Mouse (Mus musculus) common myeloid progenitor, adult 5-6 weeks (primary cell): ENCODE results near the gene Cdca3. TPM values are rescaled to one million over a fixed set of nuclear protein-coding genes. Genes with fewer than 3 reads are reported as not detected.

ENCODE experiments used
- ATAC-seq: replicated peaks from 2 replicates; pipeline ENCODE4 v1.8.0; 2016; ENCODE audit warnings: low read depth, mild to moderate bottlenecking, moderate TSS enrichment, inconsistent platforms; ENCODE audit not compliant: poor library complexity, severe bottlenecking
- total RNA-seq: library from RNA; stranded (forward); fragments of 200-1000, 187-1606 nt; gene quantifications from 2 replicates; pipeline ENCODE4 v1.2.3, GENCODE M21; 2017

Gene Cdca3
- total RNA-seq, 1 experiment from 2014 or later, result 73.5 TPM

DNA sequence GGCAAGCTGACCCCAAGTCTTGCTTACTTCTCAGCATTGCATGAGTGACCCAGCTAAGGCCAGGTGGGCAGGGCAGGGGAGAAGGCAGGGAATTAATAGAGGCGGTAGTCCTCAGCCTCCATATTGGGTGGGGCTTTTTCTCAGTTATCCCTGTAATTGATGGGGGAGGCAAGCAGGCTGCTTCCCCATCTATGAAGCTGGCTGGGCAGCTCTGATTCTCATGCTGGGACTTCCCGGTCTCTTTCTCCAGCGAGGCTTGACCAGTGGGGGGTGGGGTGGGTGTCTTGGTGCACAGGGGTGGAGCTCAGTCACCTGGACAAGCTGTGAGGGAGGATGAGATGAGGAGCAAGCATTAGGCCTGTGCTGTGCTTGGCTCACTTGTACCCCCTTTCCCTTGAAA, 32.5 kb downstream of the Cdca3 start:
- ATAC-seq, result no peak

DNA sequence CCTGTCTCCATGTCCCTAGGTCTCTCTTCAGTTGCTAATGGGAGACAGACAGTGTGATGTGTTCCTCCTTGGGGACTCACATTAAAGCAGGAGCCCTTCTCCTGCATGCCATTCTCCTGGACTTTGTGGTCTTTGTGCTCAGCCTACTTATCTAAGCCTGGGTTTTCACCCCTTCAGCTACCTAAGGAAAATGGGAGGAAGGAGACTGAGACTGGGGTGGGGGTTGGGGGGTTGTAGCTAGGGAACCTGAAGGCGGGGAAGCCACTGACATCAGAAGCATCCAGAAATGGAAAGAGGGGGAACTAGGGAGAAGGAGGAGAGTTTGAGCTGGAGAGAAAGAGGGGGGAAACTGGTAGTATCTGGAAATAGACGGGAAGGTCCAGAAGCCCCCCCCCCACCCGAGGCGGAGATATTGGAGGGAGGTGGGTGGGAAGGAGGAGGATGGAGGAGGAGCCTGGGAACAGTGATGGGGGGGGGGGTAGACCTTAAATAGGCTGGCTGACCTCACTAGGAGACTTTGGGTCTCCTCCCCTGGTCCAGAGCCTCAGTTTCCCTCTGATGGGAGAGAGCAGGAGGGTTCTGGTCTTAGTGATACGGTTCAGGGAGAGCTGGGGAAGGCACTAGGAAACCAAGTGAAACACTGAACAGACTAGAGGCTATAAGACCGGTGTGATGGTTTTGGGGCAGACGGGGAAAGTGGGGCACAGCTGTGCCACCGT, 33.2 kb downstream of the Cdca3 start:
- no peak for ATAC-seq

DNA sequence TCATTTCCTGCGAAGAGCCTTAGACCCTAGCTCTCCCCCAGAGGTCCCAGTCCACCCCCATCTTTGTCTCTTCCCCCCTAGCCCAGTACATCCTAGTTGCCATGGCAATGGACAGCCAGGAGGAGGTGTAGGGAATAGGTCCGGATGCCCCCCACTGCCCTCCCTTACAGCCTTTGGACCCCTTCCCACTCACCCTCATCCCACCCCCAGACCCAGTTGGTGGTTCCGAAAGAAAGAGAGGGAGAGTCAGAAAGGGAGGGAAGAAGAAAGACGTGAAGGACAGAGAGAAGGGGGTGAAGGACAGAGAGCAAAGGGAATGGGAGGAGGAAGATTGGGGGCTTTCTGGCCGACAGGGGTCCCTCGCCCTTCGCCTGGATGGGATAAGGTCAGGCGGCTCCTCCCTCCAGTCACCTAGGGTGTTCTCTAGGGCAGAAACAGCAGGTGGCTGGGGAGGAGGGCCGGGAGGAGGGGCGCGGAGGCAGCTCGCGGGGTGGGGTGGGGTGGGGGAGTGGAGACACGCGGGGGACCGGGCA, 33.8 kb downstream of the Cdca3 start:
- no peak for ATAC-seq

DNA sequence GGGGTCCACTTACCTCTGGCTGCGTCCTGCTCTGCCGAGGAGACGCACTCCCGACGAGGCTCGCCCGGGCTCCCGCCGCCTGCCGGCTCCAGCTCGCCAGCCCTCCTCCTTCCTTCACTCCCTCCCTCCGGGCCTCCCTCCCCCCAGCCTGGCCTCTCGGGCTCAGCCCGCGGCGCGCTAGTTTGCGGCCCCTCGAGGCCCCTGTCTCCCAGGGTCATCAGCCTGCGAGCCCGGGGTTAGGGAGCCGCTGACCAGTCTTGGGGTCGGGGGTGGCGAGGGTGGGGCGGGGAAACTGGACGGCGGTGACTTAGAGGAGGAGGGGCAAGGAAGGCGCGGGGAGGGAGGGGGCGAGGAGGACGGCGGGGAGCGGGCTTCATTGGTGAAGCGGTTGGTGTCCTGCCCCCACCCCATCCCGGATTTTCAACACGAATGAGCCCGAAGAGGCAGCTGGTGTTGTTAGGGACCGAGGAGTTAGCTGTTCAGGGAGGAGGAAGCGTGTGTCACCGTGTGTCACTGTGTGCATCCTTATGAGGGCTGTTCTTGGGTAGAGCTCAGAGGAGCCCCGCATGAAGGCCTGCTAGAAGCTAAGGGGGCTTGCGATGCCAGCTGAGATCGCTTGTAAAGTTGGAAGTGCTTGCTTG, 34.4 kb downstream of the Cdca3 start, which contains the start of gene Gpr162:
Gene Gpr162 (minus strand): TSS at position 326 of the 641 bp plus-strand sequence.
- peak; percentile 64 for ATAC-seq

DNA sequence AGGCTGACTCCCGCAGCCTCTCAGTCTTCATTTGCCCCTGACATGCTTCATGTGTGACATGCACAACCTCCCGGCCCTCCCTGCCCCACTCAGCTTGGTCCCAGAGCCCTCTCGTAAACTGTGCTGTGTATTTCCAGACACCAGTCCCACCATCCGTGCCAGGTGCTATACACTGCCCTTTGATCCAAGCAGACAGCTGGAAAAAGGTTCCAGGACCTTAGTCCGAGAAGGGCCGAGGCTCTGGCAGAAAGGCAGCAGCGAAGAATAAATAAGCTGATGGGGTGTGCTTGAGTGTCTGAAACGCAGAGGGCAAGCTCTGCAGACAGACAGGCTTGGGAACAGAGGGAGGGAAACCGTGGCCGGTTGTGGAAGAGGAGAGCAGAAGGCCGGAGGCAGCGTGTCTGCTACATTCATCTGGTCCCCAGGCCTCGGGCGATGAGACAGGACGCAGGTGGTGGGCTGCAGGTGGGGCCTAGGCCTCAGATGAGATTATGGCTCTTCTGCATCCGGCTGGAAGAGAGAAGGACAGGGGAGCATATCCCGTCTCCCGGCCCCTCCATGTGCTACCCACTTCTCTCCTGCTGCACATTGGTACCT, 36.5 kb downstream of the Cdca3 start:
- ATAC-seq, result no peak

DNA sequence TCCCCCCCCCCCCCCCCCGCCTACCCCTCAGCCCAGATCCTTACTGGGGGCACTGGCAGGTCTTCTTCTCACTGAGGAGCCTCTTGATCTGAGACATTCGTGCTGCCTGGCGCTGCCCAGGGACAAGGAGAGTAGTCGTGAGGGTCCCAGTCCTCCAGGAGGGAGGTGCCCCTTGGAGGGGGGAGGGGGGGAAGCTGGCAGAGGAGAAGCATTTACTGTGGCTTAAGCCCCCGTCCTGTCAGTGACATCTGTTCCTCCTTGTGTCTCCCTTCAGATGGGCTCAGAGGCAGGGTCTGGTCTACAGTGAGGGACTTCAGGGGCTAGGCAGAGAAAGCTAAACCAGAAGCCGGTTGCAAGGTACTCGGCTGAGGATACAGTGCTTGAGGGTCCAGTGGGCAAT, 37.2 kb downstream of the Cdca3 start:
- ATAC-seq, result no peak

DNA sequence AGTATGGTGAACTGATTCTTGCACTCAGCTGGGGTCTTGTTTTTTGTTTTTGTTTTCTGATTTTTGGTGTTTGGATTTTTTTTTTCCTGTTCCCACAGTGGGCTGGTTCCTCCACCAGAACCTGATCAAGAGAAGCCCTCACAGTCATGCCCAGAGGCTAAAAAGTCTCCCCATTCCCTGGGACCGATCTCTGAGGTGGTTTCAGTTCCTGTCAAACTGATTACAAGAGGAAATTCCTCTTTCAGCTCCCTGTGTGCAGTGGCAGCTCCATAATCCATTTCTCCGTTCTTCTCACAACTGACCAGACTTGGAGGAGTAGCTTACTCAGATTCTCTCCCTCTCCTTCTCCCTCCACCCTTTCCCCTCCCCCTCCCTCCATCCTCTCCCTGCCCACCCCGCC, 45.0 kb downstream of the Cdca3 start:
- ATAC-seq, result 0 out of 2 replicates have a peak, but pooled peaks have one; percentile 39

DNA sequence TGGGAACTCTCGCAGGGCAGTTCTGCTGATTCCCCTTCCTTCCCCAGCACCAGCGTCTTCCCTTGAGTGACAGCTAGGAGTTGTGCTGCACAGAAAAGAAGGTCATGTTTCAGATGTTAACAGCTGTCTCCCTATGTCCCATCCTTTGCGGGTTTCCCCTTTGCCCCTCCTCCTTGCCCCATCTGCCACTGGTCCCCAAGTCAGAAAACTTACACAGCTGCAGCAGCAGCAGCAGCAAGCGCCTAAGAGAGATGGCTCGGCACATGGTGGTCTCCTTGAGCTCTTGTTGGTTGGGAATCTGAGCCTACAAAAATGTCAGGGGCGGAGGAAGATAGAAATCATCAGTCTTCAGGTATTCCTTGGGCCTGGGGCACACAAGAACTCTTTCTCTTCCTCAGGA, 50.0 kb downstream of the Cdca3 start:
- no peak for ATAC-seq

DNA sequence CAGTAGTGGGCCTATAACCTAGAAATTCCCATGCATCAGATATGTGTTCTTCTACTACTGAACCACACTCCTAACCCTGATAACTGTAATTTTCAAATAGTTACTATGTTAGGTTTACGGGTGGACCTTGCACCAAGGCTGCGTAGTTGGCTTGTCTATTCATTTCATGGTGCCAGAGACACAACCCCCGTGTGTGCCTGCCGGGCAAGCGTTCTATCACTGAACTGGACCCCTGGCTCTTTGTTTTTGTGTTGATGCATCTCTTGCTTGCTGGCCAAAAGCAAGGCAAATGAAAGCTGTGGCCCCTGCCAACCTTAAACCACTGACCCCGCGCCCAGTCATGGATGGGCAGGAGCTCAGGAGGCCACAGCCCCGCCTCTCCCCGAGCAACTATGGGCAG, 52.5 kb downstream of the Cdca3 start:
- ATAC-seq, result no peak

Other genes starting within 250 kb of the Cdca3 start
- gene C1s2, start 193.5 kb upstream of the Cdca3 start, total RNA-seq, result 0.23 TPM in 1 of 2 replicates, not detected in the other
- 31.5 and 34.1 TPM in 2 replicates for gene Lpcat3, start 166.5 kb upstream of the Cdca3 start, total RNA-seq
- gene Emg1, start 117.4 kb upstream of the Cdca3 start, total RNA-seq, result 222 and 280 TPM in 2 replicates
- gene Phb2, start 117.2 kb upstream of the Cdca3 start, total RNA-seq, result 402 and 404 TPM in 2 replicates
- gene Ptpn6, start 90.8 kb upstream of the Cdca3 start, total RNA-seq, result 235 and 315 TPM in 2 replicates
- gene Grcc10, start 88.2 kb upstream of the Cdca3 start, total RNA-seq, result 112 and 129 TPM in 2 replicates
- not detected in 2 replicates for gene Gm45234, start 73.5 kb upstream of the Cdca3 start, total RNA-seq
- gene Atn1, start 73.0 kb upstream of the Cdca3 start, total RNA-seq, result 4.6 and 6.7 TPM in 2 replicates
- 0.46 TPM in 1 of 2 replicates, not detected in the other for gene Eno2, start 59.9 kb upstream of the Cdca3 start, total RNA-seq
- gene Lrrc23, start 49.8 kb upstream of the Cdca3 start, total RNA-seq, result not detected in 2 replicates
- gene Spsb2, start 20.9 kb upstream of the Cdca3 start, total RNA-seq, result 1.1 and 3.8 TPM in 2 replicates
- 158 and 197 TPM in 2 replicates for gene Tpi1, start 15.3 kb upstream of the Cdca3 start, total RNA-seq
- gene Usp5, start 63 bp upstream of the Cdca3 start, total RNA-seq, result 76.5 and 84.3 TPM in 2 replicates
- not detected in 2 replicates for gene Gnb3, start 10.7 kb downstream of the Cdca3 start, total RNA-seq
- 8.3 and 8.7 TPM in 2 replicates for gene P3h3, start 28.2 kb downstream of the Cdca3 start, total RNA-seq
- gene Gpr162, start 34.4 kb downstream of the Cdca3 start, total RNA-seq, result 0.24 and 0.32 TPM in 2 replicates
- 0.73 TPM in 2 replicates for gene Cd4, start 58.7 kb downstream of the Cdca3 start, total RNA-seq
- gene Lag3, start 82.2 kb downstream of the Cdca3 start, total RNA-seq, result 0.82 and 1.6 TPM in 2 replicates
- gene Ptms, start 90.6 kb downstream of the Cdca3 start, total RNA-seq, result 40.3 and 71.3 TPM in 2 replicates
- 54.9 and 61.1 TPM in 2 replicates for gene Mlf2, start 101.8 kb downstream of the Cdca3 start, total RNA-seq
- gene Cops7a, start 136.0 kb downstream of the Cdca3 start, total RNA-seq, result 45.6 and 48.1 TPM in 2 replicates
- gene Pianp, start 167.1 kb downstream of the Cdca3 start, total RNA-seq, result not detected in 2 replicates
- gene Zfp384, start 179.6 kb downstream of the Cdca3 start, total RNA-seq, result 19.7 and 27.0 TPM in 2 replicates
- 52.8 and 69.9 TPM in 2 replicates for gene Ing4, start 210.2 kb downstream of the Cdca3 start, total RNA-seq
- gene Acrbp, start 220.1 kb downstream of the Cdca3 start, total RNA-seq, result 2.3 and 5.4 TPM in 2 replicates
- 4.4 and 6.9 TPM in 2 replicates for gene Lpar5, start 238.4 kb downstream of the Cdca3 start, total RNA-seq